Mouse (Mus musculus) gastrocnemius, adult 2 months (tissue): Measurements from ENCODE around the gene Platr17. TPM values are rescaled to one million over a fixed set of nuclear protein-coding genes. Genes with fewer than 3 reads are reported as not detected.

ENCODE experiments used
- DNase-seq: peaks from one replicate; pipeline ENCODE4 v3.0.0; 2022
- H3K27ac ChIP-seq: fragments of 200-600 bp; 2 replicates; pipeline ENCODE4 v1.8.1; 2022; ENCODE audit warnings: mild to moderate bottlenecking
- H3K4me3 ChIP-seq: fragments of 200-600 bp; 2 replicates; pipeline ENCODE4 v1.8.1; 2022; ENCODE audit warnings: mild to moderate bottlenecking, moderate library complexity
- CTCF ChIP-seq: fragments of 200-600 bp; IDR thresholded peaks from 2 replicates; pipeline ENCODE4 v1.8.1; 2022; ENCODE audit warnings: antibody characterized with exemption, mild to moderate bottlenecking, moderate library complexity
- intact Hi-C: fragments of 180-260 bp; cut with DNase I; formaldehyde crosslinking; loops from one replicate; pipeline ENCODE4 v1.15.1; 2025
- total RNA-seq, 2 experiments: library from RNA; stranded (reverse); gene quantifications; 2 replicates each; pipeline ENCODE4 v1.2.3; 2021

Gene Platr17
- total RNA-seq, 2 experiments from 2014 or later: not detected

- peak; percentile 96 for DNase-seq
- intact Hi-C loops: no loop called here
- peak; percentile 44 for TF ChIP-seq CTCF
- H3K27ac ChIP-seq: peak within 1 kb of the TSS; percentile 94
- peak within 1 kb of the TSS; percentile 77 for H3K4me3 ChIP-seq
These were observed 24.7 kb downstream of the Platr17 start, which contains the start of gene Rgl2 for GRCm38 (mm10) chr17:33929371-33930279. Gene Rgl2 (plus strand): TSS chr17:33929543.

GRCm38 (mm10) chr17:33930280-33931158, 25.6 kb downstream of the Platr17 start:
- intact Hi-C loops: no loop called here
- TF ChIP-seq CTCF: no peak
- peak overlapping the region; percentile 77 for H3K4me3 ChIP-seq
- DNase-seq: peak; percentile 63
- H3K27ac ChIP-seq: peak overlapping the region; percentile 94

- TF ChIP-seq CTCF: no peak
- H3K27ac ChIP-seq: peak overlapping the region; percentile 94
- H3K4me3 ChIP-seq: peak overlapping the region; percentile 77
- intact Hi-C loops: no loop called here
- DNase-seq: no peak
These were observed 26.4 kb downstream of the Platr17 start for GRCm38 (mm10) chr17:33931159-33931866.

- DNase-seq: no peak
- TF ChIP-seq CTCF: no peak
- no peak overlapping the region for H3K27ac ChIP-seq
- intact Hi-C loops: no loop called here
- no peak overlapping the region for H3K4me3 ChIP-seq
These were observed 27.0 kb downstream of the Platr17 start for GRCm38 (mm10) chr17:33931947-33932346.

GRCm38 (mm10) chr17:33932448-33932847, 27.5 kb downstream of the Platr17 start:
- Histone ChIP-seq H3K4me3 (no peak overlapping the region), H3K27ac (no peak overlapping the region)
- intact Hi-C loops: no loop called here
- no peak for TF ChIP-seq CTCF
- no peak for DNase-seq

GRCm38 (mm10) chr17:33932970-33933369, 28.0 kb downstream of the Platr17 start:
- DNase-seq: no peak
- H3K27ac ChIP-seq: no peak overlapping the region
- intact Hi-C loops: no loop called here
- H3K4me3 ChIP-seq: no peak overlapping the region
- TF ChIP-seq CTCF: no peak

- intact Hi-C loops: no loop called here
- H3K27ac ChIP-seq: no peak overlapping the region
- no peak for DNase-seq
- no peak overlapping the region for H3K4me3 ChIP-seq
- no peak for TF ChIP-seq CTCF
These were observed 30.6 kb downstream of the Platr17 start for GRCm38 (mm10) chr17:33935422-33936055.

- Histone ChIP-seq H3K27ac (no peak overlapping the region), H3K4me3 (no peak overlapping the region)
- intact Hi-C loops: no loop called here
- no peak for DNase-seq
- TF ChIP-seq CTCF: no peak
These were observed 32.1 kb downstream of the Platr17 start for GRCm38 (mm10) chr17:33936993-33937392.

- no peak for TF ChIP-seq CTCF
- Histone ChIP-seq H3K27ac (no peak overlapping the region), H3K4me3 (no peak overlapping the region)
- DNase-seq: no peak
- intact Hi-C loops: no loop called here
These were observed 33.8 kb downstream of the Platr17 start for GRCm38 (mm10) chr17:33938783-33939182.

- Histone ChIP-seq H3K4me3 (peak within 1 kb of the TSS; percentile 97), H3K27ac (peak within 1 kb of the TSS; percentile 96)
- TF ChIP-seq CTCF: no peak
- intact Hi-C loops: loop anchor here (2.0 kb wide), 1 partner anchor 14 kb away; the partner anchor contains the start of gene Vps52
- DNase-seq: peak; percentile 92
These were observed 35.4 kb downstream of the Platr17 start, which contains the start of the genes Pfdn6 and Wdr46 for GRCm38 (mm10) chr17:33940206-33940805. Gene Pfdn6 (minus strand): TSS chr17:33940343. Gene Wdr46 (plus strand): TSS chr17:33940660.

- H3K27ac ChIP-seq: peak overlapping the region; percentile 96
- DNase-seq: peak; percentile 45
- peak overlapping the region; percentile 97 for H3K4me3 ChIP-seq
- intact Hi-C loops: loop anchor here (2.0 kb wide), 1 partner anchor 14 kb away; the partner anchor contains the start of gene Vps52
- TF ChIP-seq CTCF: no peak
These were observed 36.0 kb downstream of the Platr17 start for GRCm38 (mm10) chr17:33940981-33941380.
